Mouse (Mus musculus) testis, adult 10 weeks (tissue): ENCODE measurements around the gene Hnrnpa3. TPM values are rescaled to one million over a fixed set of nuclear protein-coding genes. Genes with fewer than 3 reads are reported as not detected.

Experiments
- polyA plus RNA-seq: library from polyadenylated mRNA; stranded (reverse); fragments of 350-450 nt; fragmentation: Illumina TruSeq; extraction: RNeasy Lipid Tissue Mini Kit (QIAGEN cat#74804); gene quantifications from one replicate; pipeline ENCODE4 v1.2.3, GENCODE M21; 2014; ENCODE audit warnings: low read depth, low replicate concordance

Gene Hnrnpa3
- 797 TPM for polyA plus RNA-seq

DNA sequence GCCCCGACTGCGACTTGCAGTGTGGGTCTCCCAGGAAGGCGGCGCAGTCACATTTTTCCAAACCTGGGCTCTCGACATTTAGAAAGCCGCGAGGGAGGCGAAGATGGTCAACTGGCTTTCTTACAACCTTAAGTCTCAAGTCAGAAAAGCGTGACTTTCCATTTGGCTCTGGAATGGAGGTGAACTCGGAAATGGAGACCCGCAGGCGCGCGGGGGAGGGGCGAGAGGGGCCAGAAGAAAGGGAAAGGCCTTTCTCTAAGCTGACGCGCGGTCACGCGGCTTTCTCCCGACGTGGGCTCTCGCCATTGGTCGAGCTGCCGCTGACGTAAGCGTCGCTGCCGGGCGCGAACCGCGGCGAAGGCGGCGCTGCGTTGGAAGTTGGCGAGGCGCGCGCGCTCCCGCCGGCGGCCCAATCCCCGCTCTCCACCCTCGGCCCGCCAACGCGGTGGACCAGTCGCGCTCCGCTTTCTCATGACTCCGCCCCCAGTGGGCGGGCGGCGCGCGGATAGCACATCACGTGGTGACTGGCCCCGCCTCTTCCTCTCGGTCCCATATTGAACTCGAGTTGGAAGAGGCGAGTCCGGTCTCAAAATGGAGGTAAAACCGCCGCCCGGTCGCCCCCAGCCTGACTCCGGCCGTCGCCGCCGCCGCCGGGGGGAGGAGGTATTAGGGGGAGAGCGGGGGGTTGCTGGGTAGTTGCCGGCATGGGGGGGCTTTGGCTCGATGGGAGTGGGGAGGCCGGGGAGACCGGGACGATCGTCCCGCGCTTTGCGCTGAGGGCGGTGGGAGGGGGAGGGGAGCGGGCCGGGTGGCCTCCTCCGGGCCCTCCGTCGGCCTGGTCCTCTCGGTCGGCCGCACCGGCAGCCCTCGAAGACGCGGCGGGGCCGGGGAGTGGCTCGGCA is at the start of gene Hnrnpa3:
Hnrnpa3 (plus strand) TSS at position 535 of the 902 bp plus-strand sequence.

DNA sequence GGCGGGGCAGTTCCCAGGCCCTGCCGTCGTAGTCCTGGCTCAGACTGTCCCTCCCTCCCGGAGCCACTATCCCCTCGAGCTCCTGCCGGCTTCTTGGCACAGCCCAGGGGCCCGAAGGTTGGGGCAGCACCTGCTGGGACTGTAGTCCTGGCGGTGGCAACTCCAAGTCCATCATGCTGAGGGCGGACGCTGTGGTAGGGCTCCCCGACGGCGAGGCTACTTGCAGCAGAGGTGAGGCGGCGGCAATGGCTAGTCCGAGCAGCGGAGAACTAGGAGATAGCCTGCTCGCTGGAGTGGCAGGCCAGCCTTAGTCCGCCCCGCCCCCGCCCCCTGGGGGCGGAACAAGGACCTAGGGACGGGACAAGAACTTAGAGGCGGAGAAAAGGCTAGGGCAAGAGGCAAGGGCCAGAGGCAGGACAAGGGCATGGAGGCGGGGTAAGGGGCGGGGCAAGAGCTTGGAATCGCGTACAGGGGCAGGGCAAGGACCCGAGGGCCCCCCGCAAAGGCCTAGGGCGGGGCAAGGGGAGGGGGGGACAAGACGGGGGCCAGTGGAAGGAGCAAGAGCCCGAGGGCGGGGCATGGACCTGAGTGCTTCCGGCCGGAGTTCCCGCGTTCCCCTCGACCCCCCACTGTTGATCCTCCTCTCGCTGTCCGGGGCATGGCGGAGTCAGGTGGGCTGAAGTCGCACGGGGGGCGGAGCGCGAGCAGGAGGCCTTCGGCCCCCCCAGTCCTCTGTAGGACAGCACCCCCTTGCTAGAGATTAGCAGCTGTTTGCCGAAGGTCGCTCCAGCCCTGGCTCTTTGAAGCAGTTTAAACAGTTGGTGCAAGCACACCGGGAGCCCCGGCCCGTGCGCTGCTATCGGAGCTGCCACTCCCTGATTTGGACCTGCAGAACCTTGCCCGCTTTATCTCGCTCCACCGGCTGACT is 45.4 kb downstream of the Hnrnpa3 start, which contains the start of gene Nfe2l2:
Nfe2l2 (minus strand) TSS at position 408 of the 928 bp plus-strand sequence.

Other genes with a start within 250 kb of the Hnrnpa3 start
- 30.6 TPM for gene Nfe2l2, start 45.4 kb downstream of the Hnrnpa3 start, polyA plus RNA-seq
- gene Agps, start 172.9 kb downstream of the Hnrnpa3 start, polyA plus RNA-seq: 22.4 TPM